Mouse (Mus musculus) olfactory bulb, adult 2 months (tissue): ENCODE results near the gene Pdp2.

ENCODE experiments used
- CTCF ChIP-seq: fragments of 200-500 bp; IDR thresholded peaks from 2 replicates; pipeline ENCODE4 v1.5.1; 2012; ENCODE audit warnings: low read depth, mild to moderate bottlenecking, low read length, moderate library complexity; ENCODE audit not compliant: insufficient read depth
- POLR2A ChIP-seq: fragments of 200-500 bp; IDR thresholded peaks from 2 replicates; pipeline ENCODE4 v1.6.1; 2012; ENCODE audit warnings: mild to moderate bottlenecking, low read depth, low read length, moderate library complexity; ENCODE audit not compliant: insufficient read depth

GRCm38 (mm10) chr8:104630111-104630479 is 38.8 kb downstream of the Pdp2 start:
- TF ChIP-seq POLR2A (no peak), CTCF (no peak)
